Mouse (Mus musculus): ENCODE measurements around the gene Ccdc81.

- TF ChIP-seq EP300 (IDR thresholded peaks at IDR 0.05; ENCODE audit: low read depth in 1 of 2, low read length in 2 of 2) (no peak), CTCF (IDR thresholded peaks at IDR 0.05 in 2 of 3, conservative IDR thresholded peaks at IDR 0.05 in 1 of 3; ENCODE audit: control insufficient read depth in 1 of 3, insufficient read depth in 1 of 3, low read depth in 2 of 3, low read length in 3 of 3, poor library complexity in 1 of 3, severe bottlenecking in 1 of 3) (no peak), SMC3 (IDR thresholded peaks at IDR 0.05; ENCODE audit: low read depth, low read length) (no peak), ZC3H11A (IDR thresholded peaks at IDR 0.05; ENCODE audit: low read depth, low read length) (no peak), TCF12 (IDR thresholded peaks at IDR 0.05; ENCODE audit: low read depth, low read length) (no peak), GATA1 (IDR thresholded peaks at IDR 0.05; ENCODE audit: low read depth, low read length) (no peak), KAT2A (conservative IDR thresholded peaks at IDR 0.05; ENCODE audit: low read depth, low read length) (no peak), TAL1 (IDR thresholded peaks at IDR 0.05; ENCODE audit: low read length) (no peak), ZNF384 (IDR thresholded peaks at IDR 0.05; ENCODE audit: low read depth, low read length) (no peak), POLR2A (IDR thresholded peaks at IDR 0.05; ENCODE audit: control insufficient read depth in 1 of 2, insufficient read depth in 1 of 2, low read depth in 1 of 2, low read length in 2 of 2, poor library complexity in 1 of 2) (no peak)
Measured at GRCm38 (mm10) chr7:89856440-89857217, 46.8 kb downstream of the Ccdc81 start.
